Mouse (Mus musculus) lung, adult 2 months (tissue): ENCODE measurements around the gene Gdf11. TPM values are rescaled to one million over a fixed set of nuclear protein-coding genes. Genes with fewer than 3 reads are reported as not detected.

ENCODE experiments used
- DNase-seq: peaks from one replicate; pipeline ENCODE4 v3.0.0; 2022
- H3K4me1 ChIP-seq: fragments of 200-500 bp; 2 replicates; pipeline ENCODE4 v1.6.1; 2011; ENCODE audit warnings: low read length; ENCODE audit not compliant: control insufficient read depth, insufficient read depth
- H3K4me3 ChIP-seq: fragments of 200-500 bp; replicated peaks from 2 replicates; pipeline ENCODE3; 2011; ENCODE audit warnings: low read depth, mild to moderate bottlenecking, control low read depth, low read length; ENCODE audit errors: extremely low read depth
- CTCF ChIP-seq: fragments of 200-500 bp; IDR thresholded peaks from 2 replicates; pipeline ENCODE4 v1.5.1; 2011; ENCODE audit warnings: mild to moderate bottlenecking, low read length, control low read depth; ENCODE audit not compliant: insufficient read depth
- POLR2A ChIP-seq: fragments of 200-500 bp; IDR thresholded peaks from 2 replicates; pipeline ENCODE4 v1.6.1; 2011; ENCODE audit warnings: low read depth, mild to moderate bottlenecking, control low read depth, low read length, borderline replicate concordance; ENCODE audit errors: extremely low read depth
- WGBS: fragments of 180-500 bp; shearing (Covaris S2); methylation state at CpG from one replicate; pipeline ENCODE4 v1.1.7; 2018; 5-methylcytosine and 5-hydroxymethylcytosine counted together
- polyA plus RNA-seq: library from polyadenylated mRNA; depleted of rRNA; stranded (reverse); fragments of >200 nt; gene quantifications from 2 replicates; pipeline ENCODE4 v1.2.3, GENCODE M21; 2012

Gdf11 gene
- polyA plus RNA-seq, 1 experiment: 0.99 TPM

- no peaks in the 10 kb centered on the region; the same call in 1 of the 2 replicates for H3K4me1 ChIP-seq
- WGBS: 77% methylated on average over 6 of the region's 6 CpGs
- DNase-seq: no peak
- TF ChIP-seq POLR2A (no peak), CTCF (no peak)
- no peak overlapping the region for H3K4me3 ChIP-seq
Measured at GRCm38 (mm10) chr10:128899759-128900490, 8.4 kb upstream of the Gdf11 start.

GRCm38 (mm10) chr10:128897501-128897900 lies 6.0 kb upstream of the Gdf11 start:
- Histone ChIP-seq H3K4me3 (no peak overlapping the region), H3K4me1 (no peaks in the 10 kb centered on the region; the same call in 1 of the 2 replicates)
- TF ChIP-seq CTCF: no peak
- TF ChIP-seq POLR2A: no peak
- WGBS: 6% methylated on average over 1 of the region's 1 CpGs
- no peak for DNase-seq

GRCm38 (mm10) chr10:128896807-128897206 lies 5.3 kb upstream of the Gdf11 start:
- Histone ChIP-seq H3K4me1 (no peaks in the 10 kb centered on the region; the same call in 1 of the 2 replicates), H3K4me3 (no peak overlapping the region)
- no peak for DNase-seq
- no peak for TF ChIP-seq CTCF
- TF ChIP-seq POLR2A: no peak
- 40% methylated on average over 1 of the region's 1 CpGs for WGBS

- TF ChIP-seq CTCF (no peak), POLR2A (no peak)
- Histone ChIP-seq H3K4me1 (no peaks in the 10 kb centered on the region; the same call in 1 of the 2 replicates), H3K4me3 (no peak overlapping the region)
- 10% methylated on average over 17 of the region's 17 CpGs for WGBS
- no peak for DNase-seq
Measured at GRCm38 (mm10) chr10:128895952-128896693, 4.6 kb upstream of the Gdf11 start.

GRCm38 (mm10) chr10:128895437-128895836 lies 3.9 kb upstream of the Gdf11 start:
- no peak overlapping the region for H3K4me3 ChIP-seq
- under 1% methylated on average over 9 of the region's 9 CpGs for WGBS
- DNase-seq: peak; percentile 58
- TF ChIP-seq CTCF (peak; percentile 10; the same call in 1 of the 2 replicates), POLR2A (no peak)
- H3K4me1 ChIP-seq: peaks cover 4% of the 10 kb centered on the region

GRCm38 (mm10) chr10:128892246-128892645 lies 728 bp upstream of the Gdf11 start:
- no peak for DNase-seq
- Histone ChIP-seq H3K4me3 (peak overlapping the region; percentile 48), H3K4me1 (peaks cover 6% of the 10 kb centered on the region; the same call in 1 of the 2 replicates)
- TF ChIP-seq CTCF (no peak), POLR2A (no peak)
- WGBS: 7% methylated on average over 9 of the region's 9 CpGs

GRCm38 (mm10) chr10:128890383-128891295 lies 879 bp downstream of the Gdf11 start:
- Histone ChIP-seq H3K4me3 (peak overlapping the region; percentile 50), H3K4me1 (peaks cover 6% of the 10 kb centered on the region; the same call in 1 of the 2 replicates)
- DNase-seq: no peak
- TF ChIP-seq CTCF: no peak
- TF ChIP-seq POLR2A: no peak
- 4% methylated on average over 40 of the region's 40 CpGs for WGBS

GRCm38 (mm10) chr10:128889846-128890245 lies 1.7 kb downstream of the Gdf11 start:
- DNase-seq: no peak
- TF ChIP-seq POLR2A (no peak), CTCF (no peak)
- H3K4me1 ChIP-seq: peaks cover 6% of the 10 kb centered on the region; the same call in 1 of the 2 replicates
- 54% methylated on average over 2 of the region's 2 CpGs for WGBS
- no peak overlapping the region for H3K4me3 ChIP-seq
